Mouse (Mus musculus): Measurements from ENCODE around the gene Phb2. TPM values are rescaled to one million over a fixed set of nuclear protein-coding genes. Genes with fewer than 3 reads are reported as not detected.
A peak's percentile ranks its signal among the peaks of the same experiment; 100 is the strongest.

Phb2 gene
- total RNA-seq, 2 experiments from 2014 or later = 234 to 238 TPM

DNA sequence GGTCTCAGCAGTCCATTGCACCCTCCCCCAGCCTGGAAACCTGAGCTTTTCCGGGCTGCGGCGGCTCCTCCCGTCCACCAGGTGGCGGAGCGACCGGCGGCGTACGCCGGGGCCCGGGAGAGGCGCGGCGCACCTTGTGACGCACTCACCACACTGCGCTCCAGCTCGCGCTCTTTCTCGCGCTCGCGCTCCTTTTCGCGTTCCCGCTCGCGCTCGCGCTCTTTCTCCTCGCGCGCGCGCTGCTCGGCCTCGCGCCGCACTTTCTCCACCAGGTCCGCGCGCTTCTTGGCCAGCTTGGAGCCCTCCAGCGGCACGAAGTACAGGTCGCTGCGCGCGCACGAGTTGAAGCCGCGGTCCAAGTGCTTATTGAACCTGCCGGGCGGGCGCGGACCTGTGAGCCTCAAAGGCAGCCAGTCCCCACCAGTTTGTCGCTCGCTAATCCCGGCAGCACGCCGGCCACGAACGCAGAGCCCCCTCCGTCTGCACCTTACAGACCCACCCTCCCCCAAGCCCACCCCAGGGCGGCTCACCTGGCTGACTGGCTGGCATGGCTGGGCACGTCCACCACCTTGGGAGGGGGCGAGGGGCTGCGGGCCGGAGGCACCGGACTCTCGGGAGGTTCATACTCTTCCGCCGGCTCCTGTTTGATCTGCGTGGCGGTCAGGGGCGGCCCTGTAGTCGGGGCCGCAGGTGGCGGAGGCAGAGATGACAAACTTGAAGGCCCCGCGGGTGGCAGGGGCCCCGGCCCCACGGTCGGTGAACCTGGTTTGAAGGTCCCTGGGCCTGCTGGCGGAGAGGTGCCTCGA lies 33.6 kb downstream of the Phb2 start:
- peak; percentile 85 to 92 for DNase-seq (ENCODE audit: low spot score in 2 of 2)

- no peak for DNase-seq (ENCODE audit: low spot score in 2 of 2)
Observed at GRCm38 (mm10) chr6:124746296-124746605, 34.1 kb downstream of the Phb2 start.

GRCm38 (mm10) chr6:124746654-124747632 lies 34.8 kb downstream of the Phb2 start:
- no peak for DNase-seq (ENCODE audit: low spot score in 2 of 2)

DNA sequence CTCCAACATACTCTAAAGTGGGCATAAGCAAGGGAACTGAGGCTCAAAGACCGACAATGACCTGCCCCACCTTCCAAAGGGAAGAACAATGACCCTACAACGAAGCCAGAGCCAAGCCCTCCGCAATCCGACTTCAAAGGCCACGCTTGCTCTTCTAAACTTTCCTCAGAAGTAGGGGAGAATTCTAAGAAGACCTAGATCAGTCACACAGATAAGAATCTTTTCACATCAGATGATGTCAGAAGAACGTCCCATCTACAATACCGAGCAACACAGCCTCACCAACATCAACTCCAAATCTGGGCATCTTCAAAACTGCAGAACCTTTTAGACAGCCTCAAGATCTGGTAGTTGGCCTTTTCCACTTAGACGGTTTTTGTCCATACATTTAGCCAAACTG lies 38.3 kb downstream of the Phb2 start:
- DNase-seq (ENCODE audit: low spot score in 2 of 2) = no peak

- DNase-seq (ENCODE audit: low spot score in 2 of 2) = no peak
Observed at GRCm38 (mm10) chr6:124753861-124754260, 41.7 kb downstream of the Phb2 start.

- DNase-seq (ENCODE audit: low spot score in 2 of 2) = no peak
Observed at GRCm38 (mm10) chr6:124755306-124755705, 43.2 kb downstream of the Phb2 start.

DNA sequence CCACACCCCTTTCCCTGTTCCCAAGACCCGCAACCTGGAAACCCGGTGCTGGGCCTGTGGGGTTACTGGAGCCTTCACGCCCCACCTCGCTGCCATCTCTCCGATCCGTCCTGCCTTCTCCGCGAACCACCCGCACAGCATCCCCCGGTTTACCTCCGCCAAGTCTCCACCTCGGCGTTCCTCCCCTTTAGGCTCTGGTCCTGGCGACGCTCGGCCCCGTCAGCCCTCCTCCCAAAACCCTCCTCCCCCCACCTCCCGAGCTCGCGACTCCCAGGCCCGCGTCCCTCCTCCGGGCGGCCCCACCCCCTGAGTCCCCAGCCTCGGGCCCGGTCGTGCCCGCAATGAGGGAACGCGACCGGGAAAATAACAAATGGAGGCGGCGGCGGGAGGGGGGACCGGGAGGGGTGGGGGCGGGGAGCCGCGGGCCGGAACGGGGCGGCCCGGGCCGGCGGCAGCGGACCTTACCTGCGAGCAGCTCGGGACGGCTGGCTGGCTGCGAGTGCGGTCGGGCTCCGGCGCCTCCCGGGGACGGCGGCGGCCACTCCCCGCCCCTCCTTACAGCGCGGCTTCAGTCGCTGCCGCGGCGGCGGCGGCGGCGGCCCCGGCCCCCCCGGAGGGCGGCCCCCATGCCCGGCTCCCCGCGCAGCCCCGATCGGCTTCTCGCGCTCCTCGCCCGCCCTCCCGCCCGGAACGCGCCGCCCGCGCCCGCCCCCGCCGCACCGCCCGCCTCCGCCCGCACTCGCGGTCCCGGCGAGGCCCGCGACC lies 43.9 kb downstream of the Phb2 start, which contains the start of the genes Gm45234 and Atn1:
Gene Gm45234 (minus strand): TSS at position 191 of the 765 bp plus-strand sequence.
Gene Atn1 (minus strand): TSS at position 694 of the 765 bp plus-strand sequence.
- DNase-seq (ENCODE audit: low spot score in 2 of 2) = peak; percentile 56 to 81

DNA sequence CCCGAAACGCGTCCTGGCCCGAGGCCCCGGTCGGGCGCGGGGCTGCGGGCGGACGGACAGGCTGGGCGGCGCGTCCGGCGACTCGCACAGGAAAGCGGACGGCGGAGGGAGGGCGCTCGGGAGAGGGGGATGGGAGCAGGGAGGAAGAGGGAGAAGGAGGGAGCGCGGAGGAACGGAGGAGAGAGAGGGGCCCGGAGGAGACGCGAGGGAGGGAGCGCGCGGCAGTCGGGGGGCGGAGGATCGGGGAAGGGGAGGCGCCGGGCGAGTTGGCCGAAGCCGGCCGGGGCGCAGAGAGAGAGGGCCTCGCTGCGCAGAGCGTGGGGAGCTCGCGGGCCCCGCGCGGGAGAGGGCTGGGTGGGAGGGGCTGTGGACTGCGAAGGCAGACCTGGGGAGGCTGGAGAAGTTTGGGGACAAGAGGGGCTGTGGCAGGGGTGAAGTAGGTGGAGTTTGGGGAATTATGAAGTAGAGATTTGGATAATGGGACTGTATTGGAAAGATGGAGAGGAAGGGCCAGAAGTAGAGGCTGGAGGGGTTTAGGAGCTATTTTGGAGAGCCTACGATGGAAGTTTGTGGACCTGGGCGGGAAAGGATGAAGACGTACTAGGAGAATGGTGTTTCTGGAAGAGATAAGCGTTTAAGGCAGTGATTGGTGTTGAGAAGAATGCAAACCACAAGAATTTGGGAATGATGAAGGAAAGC lies 44.7 kb downstream of the Phb2 start:
- peak; percentile 85 to 88 for DNase-seq (ENCODE audit: low spot score in 2 of 2)

- DNase-seq (ENCODE audit: low spot score in 2 of 2) = no peak
Observed at GRCm38 (mm10) chr6:124757351-124757880, 45.3 kb downstream of the Phb2 start.

DNA sequence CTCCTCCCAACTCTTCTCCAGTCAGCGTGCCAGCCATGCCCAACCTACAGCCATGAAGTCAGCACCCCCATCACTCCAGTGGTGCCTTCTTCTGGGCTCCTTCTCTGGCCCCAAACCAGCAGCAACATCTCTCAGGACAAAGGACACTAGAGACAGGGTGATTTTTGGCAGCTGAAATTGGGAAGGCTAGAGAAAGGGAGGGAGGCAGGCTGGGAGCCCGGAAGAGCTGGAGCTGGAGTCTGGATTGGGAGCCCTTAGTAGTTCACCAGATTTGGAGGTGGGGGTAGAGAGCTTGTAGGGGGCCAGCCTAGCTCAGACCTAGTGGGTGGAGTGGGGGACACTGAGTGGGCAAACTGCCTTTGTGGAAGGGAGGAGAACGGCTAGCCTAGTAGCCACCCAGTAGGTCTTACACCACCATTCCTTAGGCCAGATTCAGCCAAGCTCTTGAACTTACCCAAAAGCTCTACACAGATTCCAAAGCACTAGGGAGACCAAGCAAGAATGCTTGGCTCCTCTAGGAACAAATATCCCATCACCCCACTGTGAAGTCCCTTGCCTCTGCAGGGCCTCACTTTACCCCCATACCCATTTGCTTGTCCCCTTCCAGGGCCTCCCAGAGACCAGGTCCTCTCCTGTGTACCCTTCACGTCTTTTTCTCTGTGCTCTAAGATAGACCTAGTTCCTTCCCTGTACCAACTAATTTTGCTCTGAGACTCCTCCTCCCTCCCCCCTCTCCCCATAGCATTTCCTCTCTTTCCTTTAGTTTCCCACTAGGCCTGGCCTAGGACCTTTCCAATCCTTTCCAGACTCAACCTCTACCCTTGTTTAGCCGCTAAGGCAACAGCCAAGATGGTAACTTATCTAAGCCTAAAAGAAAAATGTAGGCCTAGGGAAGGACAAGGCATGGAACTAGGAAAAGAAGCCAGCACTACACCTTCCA lies 46.0 kb downstream of the Phb2 start:
- peak in 1 of 2 experiments; percentile 58 for DNase-seq (ENCODE audit: low spot score in 2 of 2)

- no peak for DNase-seq (ENCODE audit: low spot score in 2 of 2)
Observed at GRCm38 (mm10) chr6:124758849-124759232, 46.7 kb downstream of the Phb2 start.

DNA sequence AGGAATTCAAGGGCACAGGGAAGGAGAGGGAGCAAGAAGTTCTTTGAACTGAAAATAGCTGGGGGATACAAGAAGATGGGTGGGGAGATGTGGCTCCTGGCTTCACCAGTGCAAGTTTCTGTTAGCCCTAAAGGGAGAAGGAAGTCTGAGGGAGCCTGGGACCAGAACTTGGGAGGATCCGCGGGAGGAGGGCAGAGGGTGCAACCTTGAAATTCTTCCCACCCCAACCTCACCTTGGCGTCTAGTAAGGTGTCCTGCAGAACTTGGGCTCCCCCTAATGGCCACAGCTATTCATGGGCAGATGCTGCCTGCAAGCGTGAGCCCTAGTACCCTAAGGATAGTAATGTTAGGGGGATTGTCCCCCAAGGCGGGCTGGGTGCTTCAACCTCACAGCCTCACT lies 47.1 kb downstream of the Phb2 start:
- peak; percentile 58 to 80 for DNase-seq (ENCODE audit: low spot score in 2 of 2)

- no peak for DNase-seq (ENCODE audit: low spot score in 2 of 2)
Observed at GRCm38 (mm10) chr6:124765951-124766350, 53.8 kb downstream of the Phb2 start.

Small RNA genes within 50 kb of the gene (microRNA-seq; reads per million reads assigned to microRNA genes)
- gene Mir141 = 1.5 reads per million
- gene Mir200c = 23.1 reads per million, percentile 35 among the genes with 10 or more reads in this experiment

Other genes with a start within 250 kb of the Phb2 start
- 1 to 10 TPM; 1.2 to 1.4 TPM for gene Clstn3, start 247.5 kb upstream of the Phb2 start, total RNA-seq (2021)
- gene C1rl, start 219.2 kb upstream of the Phb2 start, total RNA-seq (2021) = 1 to 10 TPM; 1.3 to 1.6 TPM
- gene C1ra, start 199.9 kb upstream of the Phb2 start, total RNA-seq (2021) = 10 to 100 TPM; 11.8 to 14.8 TPM
- 10 to 100 TPM; 41.1 to 44.1 TPM for gene C1s1, start 170.0 kb upstream of the Phb2 start, total RNA-seq (2021)
- 1 to 10 TPM; 1.3 to 1.7 TPM for gene C1rb, start 142.0 kb upstream of the Phb2 start, total RNA-seq (2021)
- under 1 TPM; 0.86 to 0.98 TPM for gene C1s2, start 76.3 kb upstream of the Phb2 start, total RNA-seq (2021)
- gene Lpcat3, start 49.3 kb upstream of the Phb2 start, total RNA-seq (2021) = 10 to 100 TPM; 37.9 to 43.1 TPM
- gene Emg1, start 158 bp upstream of the Phb2 start, total RNA-seq (2021) = 10 to 100 TPM; 71.0 to 82.6 TPM
- 1 to 10 TPM; 4.6 to 6.4 TPM for gene Ptpn6, start 26.4 kb downstream of the Phb2 start, total RNA-seq (2021)
- 100 to 1,000 TPM; 177 to 209 TPM for gene Grcc10, start 29.0 kb downstream of the Phb2 start, total RNA-seq (2021)
- under 1 TPM in 1 of 2 experiments, not detected in 1; 0.83 TPM for gene Gm45234, start 43.7 kb downstream of the Phb2 start, total RNA-seq (2021)
- gene Atn1, start 44.2 kb downstream of the Phb2 start, total RNA-seq (2021) = 10 to 100 TPM; 52.9 to 66.5 TPM
- gene Eno2, start 57.3 kb downstream of the Phb2 start, total RNA-seq (2021) = 1 to 10 TPM; 6.0 to 6.5 TPM
- not detected for gene Lrrc23, start 67.4 kb downstream of the Phb2 start, total RNA-seq (2021)
- gene Spsb2, start 96.3 kb downstream of the Phb2 start, total RNA-seq (2021) = 10 to 100 TPM; 10.5 to 11.7 TPM
- gene Tpi1, start 102.0 kb downstream of the Phb2 start, total RNA-seq (2021) = 1,000 to 10,000 TPM; 2,059 to 2,144 TPM
- 10 to 100 TPM; 81.7 to 85.9 TPM for gene Usp5, start 117.1 kb downstream of the Phb2 start, total RNA-seq (2021)
- gene Cdca3, start 117.2 kb downstream of the Phb2 start, total RNA-seq (2021) = 10 to 100 TPM; 27.9 to 28.2 TPM
- 10 to 100 TPM; 13.6 to 14.3 TPM for gene Gnb3, start 127.9 kb downstream of the Phb2 start, total RNA-seq (2021)
- gene P3h3, start 145.4 kb downstream of the Phb2 start, total RNA-seq (2021) = 10 to 100 TPM; 57.3 to 62.8 TPM
- 1 to 10 TPM; 1.2 to 1.3 TPM for gene Gpr162, start 151.6 kb downstream of the Phb2 start, total RNA-seq (2021)
- gene Cd4, start 175.9 kb downstream of the Phb2 start, total RNA-seq (2021) = 1 to 10 TPM; 1.4 to 1.7 TPM
- 1 to 10 TPM; 1.1 to 1.2 TPM for gene Lag3, start 199.4 kb downstream of the Phb2 start, total RNA-seq (2021)
- gene Ptms, start 207.8 kb downstream of the Phb2 start, total RNA-seq (2021) = 100 to 1,000 TPM; 395 to 409 TPM
- 100 to 1,000 TPM; 236 to 238 TPM for gene Mlf2, start 219.1 kb downstream of the Phb2 start, total RNA-seq (2021)

Data from gastrocnemius, postnatal 4 days (tissue).